Mouse (Mus musculus): ENCODE results near the gene Aox2.

- TF ChIP-seq CTCF (IDR thresholded peaks at IDR 0.05; ENCODE audit: low read depth, low read length) = no peak
- no peak for TF ChIP-seq GATA1 (IDR thresholded peaks at IDR 0.05; ENCODE audit: borderline replicate concordance, low read length)
- no peak for TF ChIP-seq POLR2AphosphoS5 (IDR thresholded peaks at IDR 0.05; ENCODE audit: insufficient replicate concordance, low read depth, low read length)
- TF ChIP-seq TAL1 (conservative IDR thresholded peaks at IDR 0.05; ENCODE audit: low read depth, low read length) = no peak
- TF ChIP-seq GATA2 (IDR thresholded peaks at IDR 0.05; ENCODE audit: borderline replicate concordance, low read depth, low read length) = no peak
These were observed 55.1 kb downstream of the Aox2 start for GRCm38 (mm10) chr1:58333222-58333621.

All from G1E (cell line).